Mouse (Mus musculus) left cerebral cortex, adult 2 months (tissue): ENCODE measurements around the gene B3galnt2. TPM values are rescaled to one million over a fixed set of nuclear protein-coding genes. Genes with fewer than 3 reads are reported as not detected.

Experiments used
- DNase-seq, 2 experiments: peaks; one replicate each; pipeline ENCODE4 v3.0.0; 2021 to 2022; ENCODE audit warnings: low spot score in 2 of 2, mixed read lengths in 1 of 2; ENCODE audit errors: extremely low spot score in 1 of 2
- H3K27ac ChIP-seq: fragments of 200-600 bp; 2 replicates; pipeline ENCODE4 v1.8.1; 2022
- H3K4me3 ChIP-seq: fragments of 200-600 bp; 2 replicates; pipeline ENCODE4 v1.8.1; 2022
- CTCF ChIP-seq: fragments of 200-600 bp; IDR thresholded peaks from 2 replicates; pipeline ENCODE4 v1.8.1; 2022; ENCODE audit warnings: antibody characterized with exemption, mild to moderate bottlenecking, moderate library complexity
- intact Hi-C: fragments of 180-260 bp; cut with DNase I; formaldehyde crosslinking; loops from one replicate; pipeline ENCODE4 v1.15.1; 2025
- long read RNA-seq, 2 experiments: library from polyadenylated mRNA; stranded (forward); transcript quantifications; one replicate each; pipeline ENCODE4 v2.0.0; 2021; ENCODE audit warnings: borderline mapping rate in 2 of 2
- total RNA-seq, 2 experiments: library from RNA; stranded (reverse); gene quantifications; 2 replicates each; pipeline ENCODE4 v1.2.3; 2021

The B3galnt2 gene
- total RNA-seq: 10 to 100 TPM; 15.2 to 15.4 TPM
- long read RNA-seq, experiment 1, transcript B3galnt2-201 (12 exons, 3,892 nt): major isoform, 8 of 18 reads
- long read RNA-seq, experiment 1, partial matches to known transcripts: 3 of 18 reads
- long read RNA-seq, experiment 1, other reads (novel, unspliced or antisense): 7 of 18 reads
- long read RNA-seq, experiment 2, transcript B3galnt2-201 (12 exons, 3,892 nt): major isoform, 7 of 19 reads
- long read RNA-seq, experiment 2, partial matches to known transcripts: 4 of 19 reads
- long read RNA-seq, experiment 2, other reads (novel, unspliced or antisense): 8 of 19 reads

DNA sequence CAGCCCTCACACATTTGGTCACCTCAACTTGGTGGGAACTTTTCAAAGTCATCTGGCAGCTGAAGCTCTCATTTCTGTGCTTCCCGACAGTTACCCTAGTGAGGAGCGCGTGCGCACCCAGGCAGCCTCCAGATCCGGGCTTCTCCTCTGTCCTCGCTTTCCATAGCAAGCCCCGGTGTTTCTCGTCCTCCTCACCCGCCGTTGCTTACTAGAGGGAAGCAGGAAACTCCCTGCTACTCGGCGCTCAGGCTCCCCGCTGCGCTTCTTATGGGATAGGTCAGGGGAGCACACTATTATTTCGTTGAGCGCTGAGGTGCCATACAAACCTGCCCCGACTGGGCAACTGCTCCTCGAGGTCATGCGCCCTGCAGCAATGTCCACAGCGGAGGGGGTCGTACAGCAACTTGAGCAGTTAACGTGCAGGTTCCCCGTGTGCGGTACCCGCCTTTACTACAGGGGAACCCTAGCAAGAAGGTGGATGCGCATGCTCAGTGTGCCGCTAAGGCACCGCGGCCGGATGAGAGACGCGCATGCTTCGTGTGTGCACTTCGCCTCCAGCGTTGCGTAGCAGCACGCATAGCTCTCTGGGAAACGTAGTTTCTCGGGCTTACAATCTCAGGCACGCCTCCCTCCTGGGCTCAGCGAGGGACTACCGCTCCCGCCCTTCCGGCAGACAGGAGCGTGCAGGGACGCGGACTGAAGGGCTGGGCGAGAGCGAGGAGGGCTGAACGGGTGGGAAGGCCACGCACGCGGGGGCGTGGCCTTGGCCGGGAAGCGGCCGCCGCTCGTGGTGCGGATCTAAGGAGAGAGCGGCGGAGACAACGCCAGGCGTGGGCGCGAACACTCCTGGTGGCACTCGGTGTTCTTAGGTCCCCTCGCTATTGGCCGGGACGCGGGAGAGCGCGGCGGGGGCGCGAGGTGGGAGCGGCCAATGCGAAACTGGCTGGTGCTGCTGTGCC lies at the start of gene B3galnt2:
Gene B3galnt2 (plus strand): TSS at position 596 of the 959 bp plus-strand sequence.
- Histone ChIP-seq H3K27ac (peak within 1 kb of the TSS; percentile 84), H3K4me3 (peak within 1 kb of the TSS; percentile 88)
- DNase-seq: peak; percentile 93 to 96
- no peak; the same call in 1 of the 2 replicates for TF ChIP-seq CTCF
- intact Hi-C loops: loop anchor here (1.0 to 10.0 kb wide), 4 partner anchors 39 to 157 kb away; partner anchors contain the start of gene Tbce

DNA sequence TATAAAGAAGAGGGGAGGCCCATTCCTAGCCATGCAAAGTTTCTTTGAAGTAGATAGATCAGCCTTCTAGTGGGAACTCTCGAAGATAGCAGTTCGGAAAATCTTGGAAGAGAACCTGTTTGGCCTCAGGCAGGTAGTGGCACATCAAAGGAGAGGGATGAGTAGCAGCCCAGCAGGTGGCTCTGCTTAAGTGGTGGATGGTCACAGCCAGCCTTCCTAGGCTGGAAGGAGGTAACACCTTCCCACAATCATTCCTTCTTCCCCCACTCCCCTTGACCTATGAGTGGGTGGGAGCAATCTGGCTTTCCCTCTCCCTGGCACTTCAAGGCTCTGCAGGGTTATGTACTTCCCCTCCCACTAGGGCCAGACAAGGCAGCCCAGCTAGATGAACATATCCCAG lies 42.9 kb upstream of the B3galnt2 start:
- intact Hi-C loops: no loop called here
- TF ChIP-seq CTCF: no peak
- DNase-seq: no peak
- Histone ChIP-seq H3K4me3 (no peak overlapping the region), H3K27ac (no peak overlapping the region)

DNA sequence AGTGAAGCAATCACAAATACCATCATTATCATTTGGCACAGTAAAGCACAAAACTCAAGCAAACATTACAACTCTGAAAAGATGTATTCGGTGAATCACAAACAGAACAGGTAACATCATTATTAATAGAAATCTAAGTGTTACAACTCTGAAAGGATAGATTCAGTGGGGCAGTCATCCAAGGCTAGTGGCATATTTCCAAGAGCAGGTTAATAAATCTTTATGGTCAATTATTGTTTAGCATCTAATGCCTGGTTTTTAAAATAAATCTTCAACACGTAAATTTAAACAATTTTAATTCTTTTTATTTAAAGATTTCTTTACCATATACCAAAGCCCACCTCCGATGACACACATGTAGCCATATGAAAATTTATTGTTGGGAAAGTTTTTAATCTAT lies 34.9 kb upstream of the B3galnt2 start:
- DNase-seq: no peak
- intact Hi-C loops: no loop called here
- no peak overlapping the region for H3K4me3 ChIP-seq
- no peak overlapping the region for H3K27ac ChIP-seq
- TF ChIP-seq CTCF: no peak

DNA sequence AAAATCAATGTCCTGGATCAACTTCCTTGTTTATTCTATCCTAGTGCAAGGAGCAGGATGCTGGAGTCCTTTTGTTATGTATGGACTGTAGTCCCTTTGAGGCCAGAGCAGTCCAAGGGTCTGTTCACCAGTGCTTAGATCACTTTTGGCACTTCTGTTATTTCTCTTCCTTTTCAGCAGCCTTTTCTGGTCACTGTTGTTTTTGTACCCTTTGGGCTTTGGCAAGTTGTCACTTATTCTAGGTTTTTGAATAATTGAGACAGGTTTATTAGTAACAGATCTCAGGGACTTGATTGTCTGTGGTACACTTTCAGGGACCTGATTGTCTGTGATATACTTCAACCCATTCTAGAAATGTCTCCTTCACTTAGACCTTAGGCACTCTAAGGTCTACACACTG lies 31.7 kb upstream of the B3galnt2 start:
- Histone ChIP-seq H3K4me3 (no peak overlapping the region), H3K27ac (no peak overlapping the region)
- TF ChIP-seq CTCF: no peak
- DNase-seq: no peak
- intact Hi-C loops: no loop called here

- intact Hi-C loops: no loop called here
- DNase-seq: no peak
- Histone ChIP-seq H3K27ac (no peak overlapping the region), H3K4me3 (no peak overlapping the region)
- TF ChIP-seq CTCF: no peak
Measured at GRCm38 (mm10) chr13:13929982-13930381, 24.3 kb upstream of the B3galnt2 start.

DNA sequence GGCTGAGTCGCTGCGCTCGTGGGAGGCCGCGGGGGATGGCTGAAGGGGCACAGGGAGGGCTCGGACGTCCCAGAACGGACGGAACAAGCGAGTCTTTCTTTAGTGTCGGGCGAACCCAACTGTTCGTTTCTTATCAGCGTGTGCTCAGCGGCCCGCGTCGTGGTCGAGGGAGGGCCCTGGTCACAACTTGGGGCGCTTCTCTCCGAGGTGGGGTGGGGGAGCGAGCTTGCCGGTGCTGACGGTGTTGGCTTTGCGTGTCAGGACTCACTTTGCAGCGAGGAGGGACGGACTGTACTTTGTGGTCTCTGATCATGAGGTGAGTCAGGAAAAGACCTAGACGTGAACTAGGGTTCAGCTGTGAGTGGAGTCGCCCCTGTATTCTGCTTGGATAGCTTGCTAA lies 662 bp downstream of the B3galnt2 start:
- H3K27ac ChIP-seq: peak overlapping the region; percentile 78
- peak overlapping the region; percentile 88 for H3K4me3 ChIP-seq
- no peak; the same call in 1 of the 2 replicates for TF ChIP-seq CTCF
- peak in 1 of 2 experiments; percentile 22 for DNase-seq
- intact Hi-C loops: loop anchor here (1.0 to 10.0 kb wide), 4 partner anchors 38 to 158 kb away; partner anchors contain the start of gene Tbce

GRCm38 (mm10) chr13:13956686-13957085 lies 2.4 kb downstream of the B3galnt2 start:
- no peak for DNase-seq
- no peak overlapping the region for H3K27ac ChIP-seq
- no peak overlapping the region for H3K4me3 ChIP-seq
- intact Hi-C loops: loop anchor here (10.0 kb wide), 1 partner anchor 78 kb away; the partner anchor contains the start of gene Tbce
- no peak for TF ChIP-seq CTCF

DNA sequence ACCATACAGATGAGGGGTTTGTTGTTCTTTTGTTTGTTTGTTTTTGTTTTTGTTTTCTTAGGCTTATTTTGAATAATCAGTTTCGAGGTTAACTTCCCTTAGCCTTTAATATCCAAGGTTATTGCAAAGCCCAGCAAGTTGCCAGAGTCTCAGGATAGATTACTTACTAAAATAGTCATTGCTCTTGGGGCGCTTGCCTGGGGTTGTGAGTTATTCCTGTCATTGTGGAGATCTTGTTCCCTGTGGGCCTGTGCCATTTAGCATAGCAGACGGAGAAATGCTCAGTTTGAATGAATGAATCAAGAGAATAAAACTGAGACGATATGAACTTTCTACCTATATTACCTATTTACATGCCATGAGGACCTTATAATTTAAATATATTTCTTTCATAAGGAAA lies 5.9 kb downstream of the B3galnt2 start:
- TF ChIP-seq CTCF: no peak
- Histone ChIP-seq H3K27ac (no peak overlapping the region), H3K4me3 (no peak overlapping the region)
- intact Hi-C loops: no loop called here
- no peak for DNase-seq

- Histone ChIP-seq H3K4me3 (no peak overlapping the region), H3K27ac (no peak overlapping the region)
- intact Hi-C loops: no loop called here
- no peak for TF ChIP-seq CTCF
- no peak for DNase-seq
Measured at GRCm38 (mm10) chr13:13961046-13961445, 6.8 kb downstream of the B3galnt2 start.

DNA sequence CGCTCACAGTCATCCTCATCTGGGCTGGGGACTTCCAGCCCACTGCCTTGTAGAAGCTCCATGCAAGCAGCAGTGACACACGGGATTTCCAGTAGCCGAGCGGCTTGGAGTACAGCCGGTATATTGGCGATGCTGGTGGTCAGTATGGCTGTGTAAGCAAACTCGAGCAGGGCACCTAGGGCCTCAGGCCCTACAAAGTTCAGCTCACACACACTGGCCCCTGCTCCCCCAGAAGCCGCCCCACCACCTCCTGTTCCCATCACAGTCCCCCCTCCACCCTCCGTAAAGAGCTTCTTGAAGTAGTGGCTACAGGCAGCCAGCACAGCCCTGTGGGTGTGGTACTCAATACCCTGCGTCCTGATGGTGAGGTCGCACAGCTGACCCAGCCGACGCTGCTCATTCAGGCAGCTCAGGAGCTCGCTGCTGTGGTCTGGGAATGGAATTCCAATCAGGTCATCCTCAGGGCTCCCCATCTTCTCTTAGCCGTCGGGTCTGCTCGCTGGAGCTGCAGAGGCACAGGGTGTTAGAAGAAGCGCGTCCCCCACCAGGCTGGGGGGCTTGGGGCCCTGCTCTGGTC lies 11.2 kb downstream of the B3galnt2 start:
- Histone ChIP-seq H3K4me3 (no peak overlapping the region), H3K27ac (no peak overlapping the region)
- no peak for DNase-seq
- intact Hi-C loops: no loop called here
- no peak for TF ChIP-seq CTCF

GRCm38 (mm10) chr13:13966172-13966571 lies 11.9 kb downstream of the B3galnt2 start:
- intact Hi-C loops: no loop called here
- Histone ChIP-seq H3K27ac (no peak overlapping the region), H3K4me3 (no peak overlapping the region)
- DNase-seq: no peak
- no peak for TF ChIP-seq CTCF
